ENCODE assay signal across 5 mouse cellular contexts in genomic region chr4:28235516-28235915, GRCm38 (mm10).
DNase-seq lines count a peak whose midpoint lies in the region; ATAC-seq and TF ChIP-seq lines count a peak whose summit lies in the region.
"Not testable (repeated sequence)": the region's sequence is repeated elsewhere in the genome, so short reads cannot be mapped to it uniquely, and the experiment has no call there.

No protein-coding gene starts in this region.

- not testable (repeated sequence) for TF ChIP-seq POLR2A in limb, embryonic 14.5 days (IDR thresholded peaks at IDR 0.05; ENCODE audit: borderline replicate concordance, extremely low read depth, insufficient read depth, insufficient read length)

- not testable (repeated sequence) for ATAC-seq in forebrain, embryonic 14.5 days; limb, embryonic 14.5 days (ENCODE audit: low FRiP score, low read depth); midbrain, embryonic 11.5 days (ENCODE audit: low FRiP score); neural tube, embryonic 11.5 days (ENCODE audit: insufficient read depth, low FRiP score, low TSS enrichment)

- not testable (repeated sequence) for H3K4me2 ChIP-seq in forebrain, embryonic 14.5 days (ENCODE audit: low read length); limb, embryonic 14.5 days (replicated peaks; ENCODE audit: low read depth, low read length, severe bottlenecking); midbrain, embryonic 11.5 days; neural tube, embryonic 11.5 days (ENCODE audit: low read depth)

- not testable (repeated sequence) for H3K36me3 ChIP-seq in forebrain, embryonic 14.5 days (ENCODE audit: control insufficient read depth, insufficient read depth, low read length); limb, embryonic 14.5 days (ENCODE audit: control insufficient read depth, insufficient read depth, low read length); midbrain, embryonic 11.5 days (ENCODE audit: control insufficient read depth, insufficient read depth, low read length); neural tube, embryonic 11.5 days (ENCODE audit: control insufficient read depth, insufficient read depth, low read length)

- not testable (repeated sequence) for H3K9ac ChIP-seq in forebrain, embryonic 14.5 days (ENCODE audit: low read length); limb, embryonic 14.5 days (ENCODE audit: low read depth, low read length, severe bottlenecking); midbrain, embryonic 11.5 days (ENCODE audit: low read length); neural tube, embryonic 11.5 days (ENCODE audit: low read length)

- not testable (repeated sequence) for H3K27me3 ChIP-seq in forebrain, embryonic 14.5 days (replicated peaks; ENCODE audit: control insufficient read depth, insufficient read depth, low read length); limb, embryonic 14.5 days (ENCODE audit: control insufficient read depth, insufficient read depth, low read length); midbrain, embryonic 11.5 days (ENCODE audit: control insufficient read depth, insufficient read depth, low read length); neural tube, embryonic 11.5 days (ENCODE audit: control insufficient read depth, insufficient read depth, low read length)

- DNase-seq in embryo, embryonic 10.5 days (ENCODE audit: low spot score) = peak; percentile 61
- peak; percentile 26 for DNase-seq in forebrain, embryonic 14.5 days (ENCODE audit: low spot score)
- peak; percentile 56 for DNase-seq in limb, embryonic 14.5 days (ENCODE audit: low spot score)
- DNase-seq in midbrain, embryonic 11.5 days (ENCODE audit: low spot score, missing footprints) = peak; percentile 91
- DNase-seq in neural tube, embryonic 11.5 days (ENCODE audit: low spot score) = peak; percentile 68

- H3K27ac ChIP-seq in forebrain, embryonic 14.5 days (ENCODE audit: low read depth, low read length); limb, embryonic 14.5 days (replicated peaks; ENCODE audit: low read depth, low read length); midbrain, embryonic 11.5 days (ENCODE audit: low read depth, low read length); neural tube, embryonic 11.5 days (ENCODE audit: low read depth, low read length): not testable (repeated sequence)

- H3K4me1 ChIP-seq in forebrain, embryonic 14.5 days (ENCODE audit: control insufficient read depth, insufficient read depth, low read length); limb, embryonic 14.5 days (ENCODE audit: control insufficient read depth, insufficient read depth, low read length); midbrain, embryonic 11.5 days (ENCODE audit: control insufficient read depth, insufficient read depth, low read length); neural tube, embryonic 11.5 days (ENCODE audit: control insufficient read depth, insufficient read depth, low read length): not testable (repeated sequence)

- H3K9me3 ChIP-seq in forebrain, embryonic 14.5 days (replicated peaks; ENCODE audit: control insufficient read depth, low read length); limb, embryonic 14.5 days (ENCODE audit: control insufficient read depth, low read length); midbrain, embryonic 11.5 days (ENCODE audit: control insufficient read depth, low read length); neural tube, embryonic 11.5 days (ENCODE audit: control insufficient read depth, low read length): not testable (repeated sequence)

- not testable (repeated sequence) for H3K4me3 ChIP-seq in forebrain, embryonic 14.5 days (ENCODE audit: low read depth, low read length); limb, embryonic 14.5 days (replicated peaks; ENCODE audit: low read length); midbrain, embryonic 11.5 days (ENCODE audit: low read depth, low read length); neural tube, embryonic 11.5 days (ENCODE audit: low read depth, low read length)

Comparison
In these comparisons a context has a peak if more than half of its experiments do, and no peak if none do; other contexts are left out.
1. DNase-seq: peak in every context shown above with its lines; median percentile 91 in midbrain, embryonic 11.5 days; 68 in neural tube, embryonic 11.5 days; 61 in embryo, embryonic 10.5 days; 56 in limb, embryonic 14.5 days; 26 in forebrain, embryonic 14.5 days.